Mouse (Mus musculus): ENCODE measurements at regions not wholly inside any gene's neighbourhood (a gene's known extent, or its start where the extent isn't known, plus 50 kb on each side); places are given as distances from the start of the nearest gene placed in this dataset.

GRCm38 (mm10) chr9:100097028-100097427 is 221.1 kb upstream of the Sox14 start:
- Histone ChIP-seq H3K9ac (replicated peaks; ENCODE audit: low read length) (no peak overlapping the region), H3K27ac (ENCODE audit: low read length) (no peak overlapping the region), H3K36me3 (ENCODE audit: insufficient read depth, low read length) (no peaks in the 10 kb centered on the region), H3K4me1 (ENCODE audit: insufficient read depth, low read length) (no peaks in the 10 kb centered on the region), H3K9me3 (ENCODE audit: low read length) (no peaks in the 10 kb centered on the region), H3K27me3 (ENCODE audit: insufficient read depth, low read length) (no peaks in the 10 kb centered on the region), H3K4me3 (ENCODE audit: low read length) (no peak overlapping the region), H3K4me2 (replicated peaks; ENCODE audit: low read depth, low read length) (no peak overlapping the region)
- ATAC-seq (ENCODE audit: low FRiP score, low TSS enrichment) = no peak
- 44% methylated on average over 2 of the region's 2 CpGs for WGBS

- no peak overlapping the region for H3K4me2 ChIP-seq (replicated peaks; ENCODE audit: low read depth, low read length)
- 24% methylated on average over 7 of the region's 7 CpGs for WGBS
- no peak overlapping the region for H3K4me3 ChIP-seq (ENCODE audit: low read length)
- no peaks in the 10 kb centered on the region for H3K4me1 ChIP-seq (ENCODE audit: insufficient read depth, low read length)
- no peak overlapping the region for H3K9ac ChIP-seq (replicated peaks; ENCODE audit: low read length)
- H3K9me3 ChIP-seq (ENCODE audit: low read length) = no peaks in the 10 kb centered on the region
- H3K27me3 ChIP-seq (ENCODE audit: insufficient read depth, low read length) = no peaks in the 10 kb centered on the region
- H3K36me3 ChIP-seq (ENCODE audit: insufficient read depth, low read length) = no peaks in the 10 kb centered on the region
- ATAC-seq (ENCODE audit: low FRiP score, low TSS enrichment) = no peak
- H3K27ac ChIP-seq (ENCODE audit: low read length) = no peak overlapping the region
These were observed 219.6 kb upstream of the Sox14 start for GRCm38 (mm10) chr9:100095559-100095959.

- no peak overlapping the region for H3K9ac ChIP-seq (replicated peaks; ENCODE audit: low read length)
- no peak overlapping the region for H3K4me2 ChIP-seq (replicated peaks; ENCODE audit: low read depth, low read length)
- no peak overlapping the region for H3K4me3 ChIP-seq (ENCODE audit: low read length)
- no peaks in the 10 kb centered on the region for H3K4me1 ChIP-seq (ENCODE audit: insufficient read depth, low read length)
- no peaks in the 10 kb centered on the region for H3K9me3 ChIP-seq (ENCODE audit: low read length)
- no peak for ATAC-seq (ENCODE audit: low FRiP score, low TSS enrichment)
- no peaks in the 10 kb centered on the region for H3K27me3 ChIP-seq (ENCODE audit: insufficient read depth, low read length)
- H3K27ac ChIP-seq (ENCODE audit: low read length) = no peak overlapping the region
- WGBS = 66% methylated on average over 6 of the region's 6 CpGs
- H3K36me3 ChIP-seq (ENCODE audit: insufficient read depth, low read length) = no peaks in the 10 kb centered on the region
These were observed 219.1 kb upstream of the Sox14 start for GRCm38 (mm10) chr9:100094956-100095558.

DNA sequence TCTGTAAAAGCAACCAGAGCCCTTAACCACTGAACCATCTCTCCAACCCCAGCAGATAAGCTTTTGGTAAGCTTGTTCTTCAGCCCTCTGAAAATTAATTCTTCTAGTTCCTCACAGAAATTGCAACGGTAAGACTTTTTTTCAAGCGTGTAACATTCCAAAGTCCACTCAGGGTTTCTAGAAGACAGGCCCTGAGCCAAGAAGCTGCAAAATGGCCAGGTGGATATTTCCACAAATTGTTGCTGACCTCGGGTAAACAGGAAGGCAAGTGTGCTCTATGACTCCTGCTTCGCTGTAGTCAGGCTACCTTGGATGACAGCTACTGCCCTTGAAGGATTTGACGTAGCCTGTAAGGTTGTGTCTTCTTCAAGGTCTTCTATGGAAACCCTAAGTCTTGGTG is 195.2 kb upstream of the Sox14 start:
- Histone ChIP-seq H3K9ac (replicated peaks; ENCODE audit: low read length) (no peak overlapping the region), H3K27me3 (ENCODE audit: insufficient read depth, low read length) (no peaks in the 10 kb centered on the region), H3K9me3 (ENCODE audit: low read length) (0 out of 2 replicates have a peak, but pooled peaks cover 2% of the 10 kb centered on the region), H3K36me3 (ENCODE audit: insufficient read depth, low read length) (no peaks in the 10 kb centered on the region), H3K4me1 (ENCODE audit: insufficient read depth, low read length) (no peaks in the 10 kb centered on the region), H3K4me2 (replicated peaks; ENCODE audit: low read depth, low read length) (no peak overlapping the region), H3K27ac (ENCODE audit: low read length) (no peak overlapping the region), H3K4me3 (ENCODE audit: low read length) (no peak overlapping the region)
- WGBS = 86% methylated on average over 5 of the region's 5 CpGs
- no peak for ATAC-seq (ENCODE audit: low FRiP score, low TSS enrichment)

GRCm38 (mm10) chr9:100058541-100058940 is 182.6 kb upstream of the Sox14 start:
- no peak for ATAC-seq (ENCODE audit: low FRiP score, low TSS enrichment)
- Histone ChIP-seq H3K4me3 (ENCODE audit: low read length) (no peak overlapping the region), H3K9me3 (ENCODE audit: low read length) (no peaks in the 10 kb centered on the region), H3K36me3 (ENCODE audit: insufficient read depth, low read length) (no peaks in the 10 kb centered on the region), H3K9ac (replicated peaks; ENCODE audit: low read length) (no peak overlapping the region), H3K4me2 (replicated peaks; ENCODE audit: low read depth, low read length) (no peak overlapping the region), H3K27ac (ENCODE audit: low read length) (no peak overlapping the region), H3K27me3 (ENCODE audit: insufficient read depth, low read length) (no peaks in the 10 kb centered on the region), H3K4me1 (ENCODE audit: insufficient read depth, low read length) (no peaks in the 10 kb centered on the region)
- 75% methylated on average over 1 of the region's 1 CpGs for WGBS

DNA sequence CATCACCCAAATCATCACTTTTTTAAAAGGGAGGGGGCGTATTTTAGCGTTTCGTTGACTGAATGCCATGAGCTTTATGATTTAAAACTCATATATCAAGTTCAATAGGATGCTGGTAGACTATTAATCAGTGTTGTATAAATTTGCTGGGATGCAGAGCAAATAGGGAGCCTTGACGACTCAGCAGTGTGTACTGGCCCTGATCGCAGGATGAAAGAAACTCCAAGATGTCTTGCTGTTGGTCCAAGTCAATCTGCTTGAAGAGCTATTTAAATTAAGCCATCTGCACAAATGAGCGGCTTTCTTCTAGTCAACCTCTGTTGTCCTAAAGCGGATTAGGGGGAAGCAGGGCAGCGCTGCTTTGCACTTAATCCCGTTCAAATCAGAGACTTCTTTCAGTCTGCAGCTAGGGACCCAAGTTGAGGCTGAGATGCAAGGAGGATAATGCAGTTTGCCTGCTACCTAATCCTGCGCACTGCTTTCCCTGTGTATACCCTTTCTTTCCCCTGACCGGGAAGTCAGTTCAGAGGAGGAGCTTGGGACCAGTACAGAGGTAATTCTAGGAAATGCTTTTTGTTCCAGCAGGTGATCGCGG is 170.3 kb upstream of the Sox14 start:
- H3K4me3 ChIP-seq (ENCODE audit: low read length) = no peak overlapping the region
- no peaks in the 10 kb centered on the region for H3K36me3 ChIP-seq (ENCODE audit: insufficient read depth, low read length)
- no peak overlapping the region for H3K4me2 ChIP-seq (replicated peaks; ENCODE audit: low read depth, low read length)
- 49% methylated on average over 13 of the region's 13 CpGs for WGBS
- H3K9ac ChIP-seq (replicated peaks; ENCODE audit: low read length) = no peak overlapping the region
- H3K9me3 ChIP-seq (ENCODE audit: low read length) = no peaks in the 10 kb centered on the region
- no peak overlapping the region for H3K27ac ChIP-seq (ENCODE audit: low read length)
- ATAC-seq (ENCODE audit: low FRiP score, low TSS enrichment) = no peak
- H3K4me1 ChIP-seq (ENCODE audit: insufficient read depth, low read length) = no peaks in the 10 kb centered on the region
- H3K27me3 ChIP-seq (ENCODE audit: insufficient read depth, low read length) = no peaks in the 10 kb centered on the region

DNA sequence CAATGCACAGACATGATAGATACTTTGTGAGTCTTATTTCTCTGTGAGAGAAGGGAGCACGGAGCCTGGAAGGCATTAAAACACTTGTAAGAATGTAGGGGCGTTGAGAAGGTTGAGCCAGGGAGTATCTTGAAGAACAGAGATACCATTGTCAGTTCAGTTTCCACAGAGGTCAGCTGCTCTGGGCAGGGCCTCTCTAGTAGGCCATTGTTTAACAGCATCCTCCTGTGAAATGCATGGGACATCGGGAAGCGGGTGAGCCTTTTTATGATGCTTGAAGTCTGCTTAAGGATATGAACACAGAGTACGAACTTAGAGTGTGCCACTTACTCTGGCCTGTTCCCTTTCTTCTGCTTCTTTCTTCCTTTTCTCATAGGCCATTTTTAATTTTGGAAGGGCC is 169.7 kb upstream of the Sox14 start:
- H3K4me2 ChIP-seq (replicated peaks; ENCODE audit: low read depth, low read length) = no peak overlapping the region
- no peak for ATAC-seq (ENCODE audit: low FRiP score, low TSS enrichment)
- H3K9me3 ChIP-seq (ENCODE audit: low read length) = no peaks in the 10 kb centered on the region
- no peak overlapping the region for H3K9ac ChIP-seq (replicated peaks; ENCODE audit: low read length)
- WGBS = 65% methylated on average over 5 of the region's 5 CpGs
- no peaks in the 10 kb centered on the region for H3K36me3 ChIP-seq (ENCODE audit: insufficient read depth, low read length)
- no peaks in the 10 kb centered on the region for H3K27me3 ChIP-seq (ENCODE audit: insufficient read depth, low read length)
- H3K4me1 ChIP-seq (ENCODE audit: insufficient read depth, low read length) = no peaks in the 10 kb centered on the region
- no peak overlapping the region for H3K4me3 ChIP-seq (ENCODE audit: low read length)
- H3K27ac ChIP-seq (ENCODE audit: low read length) = no peak overlapping the region

- Histone ChIP-seq H3K4me3 (ENCODE audit: low read length) (no peak overlapping the region), H3K9ac (replicated peaks; ENCODE audit: low read length) (no peak overlapping the region), H3K27ac (ENCODE audit: low read length) (no peak overlapping the region), H3K4me2 (replicated peaks; ENCODE audit: low read depth, low read length) (no peak overlapping the region), H3K27me3 (ENCODE audit: insufficient read depth, low read length) (no peaks in the 10 kb centered on the region), H3K36me3 (ENCODE audit: insufficient read depth, low read length) (no peaks in the 10 kb centered on the region), H3K4me1 (ENCODE audit: insufficient read depth, low read length) (no peaks in the 10 kb centered on the region), H3K9me3 (ENCODE audit: low read length) (no peaks in the 10 kb centered on the region)
- WGBS = 55% methylated on average over 6 of the region's 6 CpGs
- ATAC-seq (ENCODE audit: low FRiP score, low TSS enrichment) = no peak
These were observed 165.8 kb upstream of the Sox14 start for GRCm38 (mm10) chr9:100041776-100042175.

DNA sequence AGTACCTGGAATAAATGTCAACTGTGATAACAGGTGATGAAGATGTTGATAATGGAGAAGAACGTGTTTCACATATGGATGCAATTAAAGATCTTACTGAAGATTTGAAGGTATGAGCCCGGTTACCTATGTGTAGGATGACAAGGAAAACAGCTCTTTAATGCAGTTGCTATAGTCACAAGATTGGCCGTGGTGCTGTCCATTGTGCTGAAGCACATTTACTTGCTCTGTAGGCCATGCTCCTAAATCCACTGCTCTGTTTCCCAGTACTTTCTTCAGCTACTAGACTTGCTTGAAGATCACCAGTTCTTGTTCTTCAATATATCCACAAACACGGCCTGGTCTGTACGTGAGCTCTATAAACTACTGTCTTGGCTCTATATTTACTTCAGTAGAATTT is 147.7 kb upstream of the Sox14 start:
- H3K27ac ChIP-seq (ENCODE audit: low read length) = no peak overlapping the region
- H3K27me3 ChIP-seq (ENCODE audit: insufficient read depth, low read length) = no peaks in the 10 kb centered on the region
- WGBS = 41% methylated on average over 5 of the region's 5 CpGs
- H3K36me3 ChIP-seq (ENCODE audit: insufficient read depth, low read length) = no peaks in the 10 kb centered on the region
- no peak overlapping the region for H3K4me3 ChIP-seq (ENCODE audit: low read length)
- H3K4me1 ChIP-seq (ENCODE audit: insufficient read depth, low read length) = no peaks in the 10 kb centered on the region
- ATAC-seq (ENCODE audit: low FRiP score, low TSS enrichment) = no peak
- no peak overlapping the region for H3K9ac ChIP-seq (replicated peaks; ENCODE audit: low read length)
- H3K4me2 ChIP-seq (replicated peaks; ENCODE audit: low read depth, low read length) = no peak overlapping the region
- no peaks in the 10 kb centered on the region for H3K9me3 ChIP-seq (ENCODE audit: low read length)

GRCm38 (mm10) chr9:100022035-100022434 is 146.1 kb upstream of the Sox14 start:
- Histone ChIP-seq H3K4me2 (replicated peaks; ENCODE audit: low read depth, low read length) (no peak overlapping the region), H3K36me3 (ENCODE audit: insufficient read depth, low read length) (no peaks in the 10 kb centered on the region), H3K4me3 (ENCODE audit: low read length) (no peak overlapping the region), H3K27me3 (ENCODE audit: insufficient read depth, low read length) (no peaks in the 10 kb centered on the region), H3K4me1 (ENCODE audit: insufficient read depth, low read length) (no peaks in the 10 kb centered on the region), H3K27ac (ENCODE audit: low read length) (no peak overlapping the region), H3K9me3 (ENCODE audit: low read length) (no peaks in the 10 kb centered on the region), H3K9ac (replicated peaks; ENCODE audit: low read length) (no peak overlapping the region)
- ATAC-seq (ENCODE audit: low FRiP score, low TSS enrichment) = no peak
- 78% methylated on average over 3 of the region's 3 CpGs for WGBS
